Mouse (Mus musculus) kidney, adult 2 months (tissue): ENCODE data around the gene Xrcc6.

Source experiments
- CTCF ChIP-seq: fragments of 200-500 bp; conservative IDR thresholded peaks from 2 replicates; pipeline ENCODE4 v1.5.1; 2011; ENCODE audit warnings: low read depth, mild to moderate bottlenecking, control low read depth, low read length, moderate library complexity, mixed read lengths; ENCODE audit not compliant: insufficient read depth, insufficient read length
- POLR2A ChIP-seq: fragments of 200-500 bp; IDR thresholded peaks from one replicate; pipeline ENCODE4 v1.6.1; 2011; ENCODE audit warnings: low read depth, low read length, control low read depth

DNA sequence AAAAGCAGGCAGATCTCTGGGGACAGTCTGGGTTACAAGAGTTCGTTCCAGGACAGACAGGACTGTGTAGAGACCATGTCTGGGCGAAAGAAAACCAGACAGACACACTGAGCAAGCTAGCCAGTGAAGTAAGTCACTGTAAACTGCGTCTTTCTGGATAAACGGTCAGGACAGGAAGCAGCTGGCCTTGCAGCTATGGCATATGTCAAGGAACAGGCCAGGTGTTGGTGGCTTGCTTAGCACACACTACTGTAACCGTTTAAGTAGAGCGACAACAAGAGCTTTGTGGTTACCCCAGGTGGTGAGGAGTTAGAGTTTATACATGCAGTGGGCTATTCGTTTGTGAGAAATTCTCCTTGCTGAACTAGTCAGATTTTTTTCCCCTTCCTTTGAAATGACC lies 40.1 kb downstream of the Xrcc6 start:
- TF ChIP-seq POLR2A = no peak
- no peak for TF ChIP-seq CTCF
